Mouse (Mus musculus) liver, postnatal 0 days (tissue): Measurements from ENCODE around the gene Gnpat. TPM values are rescaled to one million over a fixed set of nuclear protein-coding genes. Genes with fewer than 3 reads are reported as not detected.
A peak's percentile ranks its signal among the peaks of the same experiment; 100 is the strongest.

ENCODE experiments used
- ATAC-seq: fragments of 200-750 bp; cut with Nextera tagmentation; 2 replicates; pipeline ENCODE4 v1.8.0; 2017; ENCODE audit warnings: mild to moderate bottlenecking, moderate library complexity
- DNase-seq: peaks from one replicate; pipeline ENCODE4 v3.0.0-alpha.2; 2016
- H3K27ac ChIP-seq: fragments of 300-500 bp; sonication (generic); 2 replicates; pipeline ENCODE4 v1.5.1; 2014; ENCODE audit warnings: antibody characterized with exemption, moderate library complexity, mild to moderate bottlenecking, low read depth
- H3K27me3 ChIP-seq: fragments of 300-500 bp; sonication (generic); 2 replicates; pipeline ENCODE4 v1.6.1; 2014; ENCODE audit warnings: low read length, control low read depth, mixed read lengths; ENCODE audit not compliant: insufficient read depth
- H3K36me3 ChIP-seq: fragments of 300-500 bp; sonication (generic); replicated peaks from 2 replicates; pipeline ENCODE4 v1.6.1; 2014; ENCODE audit warnings: mild to moderate bottlenecking, control low read depth, low read length, moderate library complexity, mixed read lengths; ENCODE audit not compliant: insufficient read depth
- H3K4me1 ChIP-seq: fragments of 300-500 bp; sonication (generic); 2 replicates; pipeline ENCODE4 v1.6.1; 2014; ENCODE audit warnings: antibody characterized with exemption, mild to moderate bottlenecking, control low read depth; ENCODE audit not compliant: insufficient read depth
- H3K4me2 ChIP-seq: fragments of 300-500 bp; sonication (generic); 2 replicates; pipeline ENCODE4 v1.6.1; 2014; ENCODE audit warnings: low read depth, mild to moderate bottlenecking, low read length, moderate library complexity, mixed read lengths
- H3K4me3 ChIP-seq: fragments of 300-500 bp; sonication (generic); 2 replicates; pipeline ENCODE4 v1.5.1; 2014; ENCODE audit warnings: low read depth, low read length
- H3K9ac ChIP-seq: fragments of 300-500 bp; sonication (generic); replicated peaks from 2 replicates; pipeline ENCODE4 v1.6.1; 2014; ENCODE audit warnings: mild to moderate bottlenecking, moderate library complexity
- H3K9me3 ChIP-seq: fragments of 300-500 bp; sonication (generic); 2 replicates; pipeline ENCODE4 v1.6.1; 2016; ENCODE audit warnings: mild to moderate bottlenecking, control low read depth, low read length, mixed read lengths
- CTCF ChIP-seq: sonication (generic); IDR thresholded peaks from 2 replicates; pipeline ENCODE4 v1.5.1; 2016; ENCODE audit warnings: antibody characterized with exemption, low read depth
- EP300 ChIP-seq: IDR thresholded peaks from 2 replicates; pipeline ENCODE4 v1.6.1; 2016; ENCODE audit warnings: antibody characterized with exemption, low read depth, mild to moderate bottlenecking
- WGBS: fragments of 180-500 bp; shearing (Covaris S2); extraction: QIAGEN DNeasy Blood & Tissue Kit; methylation state at CpG from one replicate; pipeline ENCODE4 v1.1.7; 2014; ENCODE audit not compliant: insufficient replicate concordance; 5-methylcytosine and 5-hydroxymethylcytosine counted together
- polyA plus RNA-seq: library from polyadenylated mRNA; unstranded; fragments of >200 nt; fragmentation: Nextera tagmentation; extraction: Ambion mirVana; gene quantifications from 2 replicates; pipeline ENCODE4 v1.2.1, GENCODE M21; 2015

Gnpat gene
- polyA plus RNA-seq, 1 experiment from 2014 or later, result 24.2 TPM

DNA sequence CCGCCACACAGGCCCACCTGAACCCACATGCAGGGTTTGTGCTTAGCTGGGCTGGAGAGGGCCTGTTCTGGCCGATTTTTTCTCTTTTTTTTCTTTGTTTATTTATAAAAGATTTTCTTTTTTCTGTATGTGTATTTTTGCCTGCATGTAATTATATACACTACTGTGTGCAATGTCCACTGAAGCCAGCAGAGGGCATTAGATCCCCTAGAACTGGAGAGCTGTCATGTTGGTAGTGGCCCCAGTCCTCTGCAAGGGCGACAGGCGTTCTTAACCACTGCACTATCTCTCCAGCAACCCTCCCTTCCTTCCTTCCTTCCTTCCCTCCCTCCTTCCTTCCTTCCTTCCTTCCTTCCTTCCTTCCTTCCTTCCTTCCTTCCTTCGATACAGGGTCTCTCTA, 25.6 kb downstream of the Gnpat start:
- no peaks in the 10 kb centered on the region for H3K9me3 ChIP-seq
- no peaks in the 10 kb centered on the region for H3K27me3 ChIP-seq
- TF ChIP-seq EP300, result no peak
- TF ChIP-seq CTCF, result peak; percentile 33
- no peak overlapping the region for H3K27ac ChIP-seq
- 85% methylated on average over 5 of the region's 5 CpGs for WGBS
- no peak for DNase-seq
- H3K4me3 ChIP-seq, result no peak overlapping the region
- no peaks in the 10 kb centered on the region for H3K4me1 ChIP-seq
- no peak overlapping the region for H3K9ac ChIP-seq
- no peak for ATAC-seq
- no peak overlapping the region for H3K4me2 ChIP-seq
- peaks cover 71% of the 10 kb centered on the region for H3K36me3 ChIP-seq

DNA sequence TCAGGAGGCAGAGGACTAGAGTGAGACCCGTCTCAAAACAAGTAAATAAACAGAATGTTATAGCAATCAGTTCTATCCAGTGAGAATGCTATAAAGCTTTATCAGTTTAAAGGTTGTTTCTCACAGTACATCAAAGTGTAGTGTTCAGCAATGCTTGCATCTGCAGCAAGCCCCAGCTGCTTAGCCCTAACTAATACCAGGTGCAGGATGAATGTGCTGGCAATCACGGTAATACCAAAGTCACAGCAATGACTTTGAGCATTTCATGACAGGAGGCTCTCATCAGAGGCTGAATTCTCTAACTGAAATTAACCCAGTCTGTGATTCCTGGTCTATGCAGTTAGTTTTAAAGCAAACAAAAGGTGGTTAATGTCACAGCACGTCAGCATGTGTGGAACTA, 29.8 kb downstream of the Gnpat start:
- peaks cover 47% of the 10 kb centered on the region for H3K36me3 ChIP-seq
- TF ChIP-seq EP300 (no peak), CTCF (no peak)
- 73% methylated on average over 3 of the region's 3 CpGs for WGBS

DNA sequence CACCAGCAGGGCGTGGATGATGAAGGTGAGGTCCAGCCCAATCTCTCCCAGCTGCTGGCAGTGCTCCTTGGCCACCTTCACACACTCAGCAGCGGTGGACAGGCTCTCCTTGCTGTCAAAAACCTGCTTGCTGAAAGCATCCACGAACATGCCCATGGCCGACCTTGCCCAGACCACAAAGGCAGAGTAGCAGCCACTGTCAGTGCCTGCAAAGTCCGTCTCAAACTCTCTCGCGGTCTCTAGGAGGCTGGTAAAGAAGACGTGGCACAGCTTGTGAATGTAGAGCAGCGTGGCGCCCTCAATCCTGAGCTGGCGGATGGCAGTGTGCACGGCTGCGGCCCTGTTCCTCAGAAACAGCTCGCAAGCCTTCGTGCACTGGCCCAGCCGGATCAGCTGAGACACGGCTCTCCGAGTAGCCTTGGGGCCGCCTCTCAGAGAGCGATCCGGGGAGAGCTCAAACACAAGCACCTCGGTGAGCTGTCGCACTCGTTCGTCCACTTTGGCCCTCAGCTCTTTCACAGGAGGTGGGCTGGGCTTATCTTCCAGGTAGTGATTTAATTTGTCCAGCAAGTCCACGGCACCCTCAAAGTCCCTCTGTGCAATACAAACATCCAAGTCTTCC, 33.3 kb downstream of the Gnpat start:
- Histone ChIP-seq H3K27ac (no peak overlapping the region), H3K4me3 (peak overlapping the region; percentile 95), H3K27me3 (no peaks in the 10 kb centered on the region), H3K4me2 (peak overlapping the region; percentile 100), H3K9ac (0 out of 2 replicates have a peak overlapping the region, but pooled peaks have one; percentile 90), H3K9me3 (no peaks in the 10 kb centered on the region), H3K36me3 (peaks cover 36% of the 10 kb centered on the region), H3K4me1 (peaks cover 26% of the 10 kb centered on the region)
- TF ChIP-seq EP300 (no peak), CTCF (no peak)
- ATAC-seq (no peak), DNase-seq (no peak)
- 86% methylated on average over 26 of the region's 26 CpGs for WGBS

More for the DNA sequence above, 29.8 kb downstream of the Gnpat start:
- no peaks in the 10 kb centered on the region for H3K9me3 ChIP-seq
- H3K4me2 ChIP-seq, result no peak overlapping the region
- no peak overlapping the region for H3K4me3 ChIP-seq
- no peak for DNase-seq
- no peaks in the 10 kb centered on the region for H3K27me3 ChIP-seq
- peaks cover 16% of the 10 kb centered on the region for H3K4me1 ChIP-seq
- ATAC-seq, result no peak
- H3K27ac ChIP-seq, result no peak overlapping the region
- no peak overlapping the region for H3K9ac ChIP-seq

DNA sequence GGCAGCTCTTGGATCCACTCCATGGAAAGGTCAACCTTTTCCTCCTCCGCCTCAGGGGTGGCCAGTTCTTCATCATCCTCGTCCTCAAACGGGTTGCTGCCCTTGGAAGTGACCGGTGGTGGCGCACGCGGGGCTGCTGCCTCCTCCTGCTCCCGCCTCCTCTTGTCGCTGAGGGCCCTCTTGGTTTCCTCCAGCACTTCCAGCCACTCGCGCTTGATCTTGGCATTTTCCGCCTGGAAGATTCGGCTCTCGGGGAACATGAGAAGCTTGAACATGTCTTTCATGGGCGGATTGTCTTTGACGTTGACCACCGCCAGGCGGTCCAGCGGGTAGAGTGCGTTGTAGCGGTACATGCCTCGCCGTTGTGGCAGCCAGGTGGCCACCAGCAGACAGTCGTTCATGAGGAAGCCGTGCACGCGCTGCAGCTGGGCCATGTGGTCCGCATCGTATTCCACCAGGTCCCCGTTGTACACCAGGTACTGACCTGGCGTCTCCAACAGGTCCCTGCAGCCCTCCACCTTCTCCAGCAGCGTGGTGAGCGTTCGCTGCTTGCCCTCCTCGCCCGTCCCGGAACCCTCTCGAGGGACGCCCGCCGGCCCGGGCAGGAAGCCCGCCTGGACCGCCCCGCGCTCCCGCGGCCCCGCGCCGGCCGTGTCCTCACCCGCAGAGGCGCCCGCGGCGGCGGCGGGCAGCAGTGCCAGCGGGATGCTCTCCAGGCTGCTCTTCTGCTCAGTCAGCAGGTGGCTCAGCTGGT, 34.0 kb downstream of the Gnpat start:
- peak; percentile 80 for DNase-seq
- Histone ChIP-seq H3K9ac (peak overlapping the region; percentile 90), H3K36me3 (peaks cover 39% of the 10 kb centered on the region), H3K4me1 (peaks cover 26% of the 10 kb centered on the region), H3K9me3 (no peaks in the 10 kb centered on the region), H3K4me3 (peak overlapping the region; percentile 95), H3K27ac (peak overlapping the region; percentile 89), H3K4me2 (peak overlapping the region; percentile 100), H3K27me3 (no peaks in the 10 kb centered on the region)
- peak; percentile 42 for ATAC-seq
- TF ChIP-seq EP300, result no peak
- peak; percentile 78 for TF ChIP-seq CTCF
- 2% methylated on average over 44 of the region's 60 CpGs for WGBS

DNA sequence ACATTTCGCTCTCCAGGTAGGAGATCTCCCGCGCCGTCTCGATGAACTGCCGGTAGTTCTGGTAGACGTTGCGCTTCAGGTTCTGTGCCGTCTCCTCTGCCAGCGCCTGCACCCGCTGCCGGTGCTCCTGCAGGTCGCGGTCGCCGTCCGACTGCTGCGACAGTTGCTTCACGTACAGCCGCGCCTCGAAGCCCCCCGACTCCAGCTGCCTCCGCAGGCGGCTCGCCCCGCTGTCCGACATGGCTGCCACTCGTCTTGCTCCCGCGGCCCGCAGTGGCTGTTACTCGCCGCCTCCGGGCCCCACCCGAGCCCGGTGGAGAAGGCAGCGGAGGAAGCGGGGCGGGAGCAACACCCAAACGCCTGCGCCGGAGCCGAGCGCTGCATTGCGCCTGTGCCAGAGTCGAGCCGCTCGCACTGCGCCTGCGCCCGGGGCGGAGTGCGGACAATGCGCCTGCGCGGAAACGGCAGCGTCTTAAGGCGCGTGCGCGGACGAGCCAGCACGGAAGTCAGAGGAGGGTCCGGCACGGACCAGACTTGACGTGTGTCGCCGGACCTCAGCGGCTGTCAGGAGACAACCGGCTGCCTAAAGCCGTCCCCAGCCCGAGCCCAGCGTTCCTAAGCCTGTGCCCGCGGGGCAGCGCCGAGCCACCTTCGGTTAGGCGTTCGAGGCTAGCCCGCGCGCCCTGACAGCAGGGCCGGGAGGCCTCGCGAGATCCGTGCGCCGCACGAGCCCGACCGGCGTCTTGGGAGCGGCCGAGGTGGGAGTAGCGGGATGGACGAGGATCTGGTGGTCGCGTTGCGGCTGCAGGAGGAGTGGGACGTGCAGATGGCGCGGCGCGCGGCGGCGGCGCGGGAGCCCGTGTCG, 34.8 kb downstream of the Gnpat start, which contains the start of the genes Exoc8 and Sprtn:
Gene Exoc8, minus strand, starts transcription at position 320 of the 865 bp plus-strand sequence.
Gene Sprtn, plus strand, starts transcription at position 501 of the 865 bp plus-strand sequence.
- Histone ChIP-seq H3K27ac (peak within 1 kb of the TSS; percentile 89), H3K36me3 (peaks cover 47% of the 10 kb centered on the region), H3K9ac (peak within 1 kb of the TSS; percentile 90), H3K9me3 (no peaks in the 10 kb centered on the region), H3K4me1 (peaks cover 26% of the 10 kb centered on the region), H3K4me2 (peak within 1 kb of the TSS; percentile 100), H3K4me3 (peak within 1 kb of the TSS; percentile 95), H3K27me3 (no peaks in the 10 kb centered on the region)
- TF ChIP-seq EP300 (no peak), CTCF (no peak)
- ATAC-seq (peak; percentile 88), DNase-seq (peak; percentile 99)
- WGBS, result under 1% methylated on average over 107 of the region's 114 CpGs
